Mouse (Mus musculus) ZHBTc4 (cell line): ENCODE measurements around the gene Gldc.
"Not testable (repeated sequence)": the region's sequence is repeated elsewhere in the genome, so short reads cannot be mapped to it uniquely, and the experiment has no call there.

Experiments
- DNase-seq: peaks from one replicate; pipeline ENCODE4 v3.0.0-alpha.2; 2011; ENCODE audit warnings: low read depth, low spot score

Gldc gene

GRCm38 (mm10) chr19:30174919-30175571 is at the start of gene Gldc:
Gldc (minus strand) TSS chr19:30175429.
- peak; percentile 93 for DNase-seq

- not testable (repeated sequence) for DNase-seq
Measured at GRCm38 (mm10) chr19:30222593-30222992, 47.4 kb upstream of the Gldc start.

GRCm38 (mm10) chr19:30217335-30217734 is 42.1 kb upstream of the Gldc start:
- DNase-seq = peak; percentile 70

GRCm38 (mm10) chr19:30216186-30216585 is 41.0 kb upstream of the Gldc start:
- no peak for DNase-seq

- DNase-seq = not testable (repeated sequence)
Measured at GRCm38 (mm10) chr19:30215736-30216135, 40.5 kb upstream of the Gldc start.

- peak; percentile 60 for DNase-seq
Measured at GRCm38 (mm10) chr19:30214026-30214425, 38.8 kb upstream of the Gldc start.

GRCm38 (mm10) chr19:30209006-30209405 is 33.8 kb upstream of the Gldc start:
- DNase-seq = peak; percentile 68

GRCm38 (mm10) chr19:30206981-30207380 is 31.8 kb upstream of the Gldc start:
- no peak for DNase-seq

GRCm38 (mm10) chr19:30205874-30206273 is 30.6 kb upstream of the Gldc start:
- DNase-seq = no peak

- DNase-seq = peak; percentile 79
Measured at GRCm38 (mm10) chr19:30205159-30205816, 30.1 kb upstream of the Gldc start.

GRCm38 (mm10) chr19:30202177-30202576 is 26.9 kb upstream of the Gldc start:
- no peak for DNase-seq

GRCm38 (mm10) chr19:30194999-30195398 is 19.8 kb upstream of the Gldc start:
- no peak for DNase-seq

GRCm38 (mm10) chr19:30187232-30187631 is 12.0 kb upstream of the Gldc start:
- DNase-seq = no peak

GRCm38 (mm10) chr19:30185536-30185935 is 10.3 kb upstream of the Gldc start:
- DNase-seq = peak; percentile 90

- DNase-seq = peak; percentile 43
Measured at GRCm38 (mm10) chr19:30179979-30180378, 4.8 kb upstream of the Gldc start.

- DNase-seq = no peak
Measured at GRCm38 (mm10) chr19:30174074-30174670, 1.1 kb downstream of the Gldc start.

GRCm38 (mm10) chr19:30171346-30172055 is 3.7 kb downstream of the Gldc start:
- peak; percentile 53 for DNase-seq

- DNase-seq = no peak
Measured at GRCm38 (mm10) chr19:30170319-30170718, 4.9 kb downstream of the Gldc start.

- peak; percentile 46 for DNase-seq
Measured at GRCm38 (mm10) chr19:30166801-30167505, 8.3 kb downstream of the Gldc start.

GRCm38 (mm10) chr19:30164228-30164627 is 11.0 kb downstream of the Gldc start:
- no peak for DNase-seq

- DNase-seq = no peak
Measured at GRCm38 (mm10) chr19:30162808-30163207, 12.4 kb downstream of the Gldc start.

GRCm38 (mm10) chr19:30160021-30160420 is 15.2 kb downstream of the Gldc start:
- DNase-seq = no peak
